Mouse (Mus musculus) lung, postnatal 4 days (tissue): ENCODE data around the gene Dab2.
A peak's percentile ranks its signal among the peaks of the same experiment; 100 is the strongest.

Experiments used
- DNase-seq, 2 experiments: peaks; one replicate each; pipeline ENCODE4 v3.0.0; 2021

Gene Dab2

DNA sequence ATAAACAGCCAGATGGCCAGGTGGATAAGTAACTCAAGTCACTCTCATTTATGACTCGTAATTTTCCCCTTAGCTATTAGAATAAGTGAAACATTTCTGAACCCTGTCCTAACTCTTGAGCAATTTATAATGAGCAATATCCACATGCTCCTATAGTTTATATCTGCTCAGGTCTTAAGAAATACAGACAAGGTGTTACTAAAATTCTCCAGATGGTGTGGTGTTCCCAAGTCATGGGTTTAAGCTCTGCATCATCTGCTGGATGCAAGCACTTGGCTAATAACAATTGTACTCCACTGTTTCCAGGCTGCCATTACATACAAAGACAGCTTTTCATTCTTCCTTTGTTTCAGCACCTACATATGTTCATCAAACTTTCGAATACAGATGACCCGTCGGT lies 98.6 kb downstream of the Dab2 start:
- DNase-seq: no peak

DNA sequence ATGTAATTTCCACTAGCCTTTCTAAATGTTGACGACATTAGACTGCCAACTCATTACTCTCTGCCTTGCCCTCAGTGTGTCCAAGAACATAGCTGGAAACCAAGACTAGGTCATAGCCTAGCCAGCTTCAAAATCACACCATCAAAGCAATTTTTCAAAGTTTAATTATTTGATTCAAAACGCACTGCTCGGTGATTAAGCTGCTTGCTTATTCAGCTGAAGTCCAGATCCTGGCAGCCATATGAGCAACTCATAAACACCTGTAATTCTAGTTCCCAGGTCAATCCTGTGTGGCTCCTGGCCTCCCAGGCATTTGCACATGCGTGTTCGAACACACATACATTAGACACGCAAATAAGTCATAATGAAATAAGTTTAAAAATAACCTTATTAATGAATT lies 99.3 kb downstream of the Dab2 start:
- DNase-seq: no peak

DNA sequence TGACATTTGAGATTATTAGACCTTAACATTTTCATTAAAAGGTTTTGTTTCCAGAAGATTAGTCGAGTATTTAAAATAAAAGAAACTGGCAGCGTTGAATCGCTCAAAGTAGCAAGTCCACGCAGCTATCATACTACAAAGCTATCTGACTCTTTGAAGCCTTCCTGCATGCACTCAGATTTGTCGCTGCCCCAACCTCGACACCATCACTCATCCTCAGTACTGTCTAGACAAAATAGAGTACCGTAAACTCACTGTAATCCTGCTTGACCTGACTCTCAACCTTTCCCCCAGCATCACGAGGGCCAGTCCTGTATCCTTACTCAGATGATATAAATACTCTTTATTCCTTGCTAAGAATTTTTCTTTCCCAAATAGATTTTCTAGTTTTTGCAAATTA lies 100.5 kb downstream of the Dab2 start:
- no peak for DNase-seq

DNA sequence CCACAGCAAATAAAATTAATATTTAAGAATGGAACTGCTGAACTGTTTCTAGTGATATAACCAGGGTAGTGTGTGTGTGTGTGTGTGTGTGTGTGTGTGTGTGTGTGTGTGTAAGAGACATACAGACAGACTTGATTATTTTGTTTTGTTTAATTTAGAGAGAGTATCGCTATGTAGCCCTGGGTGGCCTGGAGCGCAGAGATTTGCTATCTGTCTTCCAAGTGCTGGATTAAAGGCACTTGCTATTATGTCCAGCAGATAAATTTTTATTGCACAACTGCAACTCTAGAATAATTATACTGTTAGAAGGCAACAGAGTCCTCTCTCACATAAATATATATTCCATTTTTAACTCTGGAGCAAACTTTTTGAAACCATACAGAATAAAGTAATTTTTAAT lies 102.8 kb downstream of the Dab2 start:
- DNase-seq: no peak

GRCm38 (mm10) chr15:6404172-6404571 lies 104.6 kb downstream of the Dab2 start:
- DNase-seq: no peak

DNA sequence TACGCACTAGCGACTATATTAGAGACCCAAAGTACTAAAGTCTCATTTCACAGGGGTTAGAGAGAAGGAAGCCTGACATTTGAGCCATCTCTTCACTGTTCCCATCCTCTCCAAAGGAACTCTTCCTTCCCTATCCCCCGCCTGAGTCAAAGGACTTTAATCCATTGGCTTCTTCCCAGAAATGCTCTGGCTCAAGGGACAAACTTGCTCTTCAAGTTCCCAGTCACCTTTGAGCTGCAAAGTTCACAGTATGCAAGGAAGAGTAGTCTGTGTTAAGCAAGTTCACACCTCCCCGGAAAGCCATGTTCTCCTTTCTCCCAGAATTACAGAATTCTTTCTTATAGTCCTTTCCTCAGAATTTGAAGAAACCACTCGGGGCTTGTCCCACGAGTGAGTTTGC lies 107.2 kb downstream of the Dab2 start:
- no peak for DNase-seq

DNA sequence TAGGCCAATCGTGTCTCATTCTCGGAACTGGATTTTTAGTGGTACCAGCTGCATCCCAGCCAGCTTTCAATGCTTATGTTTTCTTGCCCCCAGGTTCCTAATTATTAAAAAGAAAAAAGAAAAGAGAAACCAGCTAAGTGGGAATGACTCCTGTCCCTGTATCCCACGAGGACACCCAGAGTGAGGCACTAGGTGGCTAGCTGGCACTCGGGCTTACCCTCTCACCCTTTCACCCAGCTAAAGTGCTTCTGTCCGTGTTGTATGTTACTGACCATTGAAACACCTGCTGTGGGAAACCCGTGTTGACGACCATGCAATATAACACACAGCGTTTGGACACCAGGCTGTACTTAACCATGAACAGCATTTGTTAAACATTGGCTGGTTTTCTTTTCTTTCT lies 109.4 kb downstream of the Dab2 start:
- DNase-seq: no peak

DNA sequence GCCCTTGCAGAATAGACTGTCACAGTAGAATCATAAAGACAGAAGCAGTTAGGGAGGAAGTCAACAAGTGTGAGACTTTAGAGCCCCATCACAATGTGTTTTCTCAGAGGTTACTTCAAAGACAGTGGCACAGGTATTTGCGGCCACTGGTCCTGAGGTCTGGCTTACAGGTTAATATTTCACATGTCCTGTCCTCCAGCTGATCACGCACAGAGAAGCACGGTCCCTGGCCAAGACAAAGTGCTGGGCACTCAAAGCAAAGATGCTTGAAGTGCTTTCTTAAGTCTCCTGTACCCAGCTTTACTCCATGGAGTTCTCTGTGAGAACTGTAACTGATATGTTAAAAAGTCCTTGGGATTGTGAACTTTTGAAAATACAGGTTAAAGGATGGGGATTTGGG lies 110.6 kb downstream of the Dab2 start:
- no peak for DNase-seq

DNA sequence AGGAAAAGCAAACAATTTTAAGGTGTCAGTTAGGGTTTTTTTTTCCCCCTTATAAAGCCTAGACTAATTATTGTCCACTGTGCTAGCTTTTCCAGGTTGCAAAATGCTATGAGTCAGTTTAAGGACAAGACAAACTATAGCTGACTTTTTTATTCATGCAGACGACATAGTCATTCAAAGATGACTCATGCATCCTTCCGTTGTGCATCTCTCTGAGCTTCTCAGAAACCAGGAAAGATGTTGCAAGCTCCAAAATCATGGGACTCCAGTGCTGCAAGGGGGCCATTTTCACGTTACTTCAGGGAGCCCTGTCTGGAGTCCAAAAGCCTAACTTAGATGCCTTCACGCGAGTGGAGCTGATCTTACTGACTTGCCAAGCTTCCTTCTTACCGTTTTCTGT lies 111.7 kb downstream of the Dab2 start:
- DNase-seq: no peak

GRCm38 (mm10) chr15:6415317-6415716 lies 115.7 kb downstream of the Dab2 start:
- no peak for DNase-seq

- DNase-seq: no peak
Observed at GRCm38 (mm10) chr15:6431777-6432176, 132.2 kb downstream of the Dab2 start.

DNA sequence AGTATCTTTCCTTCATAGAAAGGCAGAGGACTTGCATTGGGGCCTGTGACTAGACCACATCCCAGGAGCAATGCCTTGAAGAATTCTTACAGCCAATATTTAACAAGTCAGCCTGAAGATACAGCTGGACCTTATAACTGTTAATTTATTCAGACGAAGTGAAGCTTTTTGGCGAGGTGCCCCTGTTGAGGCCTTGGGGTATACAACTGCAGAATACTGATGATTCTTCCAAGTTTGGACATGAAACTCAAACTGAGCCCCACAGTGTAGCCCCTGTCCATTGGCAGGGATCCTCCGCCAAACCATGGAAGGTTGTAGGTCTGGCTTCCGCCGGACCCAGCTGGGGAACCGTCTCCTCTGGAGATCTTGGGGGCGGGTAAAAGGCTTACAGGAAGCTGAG lies 132.8 kb downstream of the Dab2 start:
- peak; percentile 44 to 59 for DNase-seq

GRCm38 (mm10) chr15:6435281-6435680 lies 135.7 kb downstream of the Dab2 start:
- no peak for DNase-seq

DNA sequence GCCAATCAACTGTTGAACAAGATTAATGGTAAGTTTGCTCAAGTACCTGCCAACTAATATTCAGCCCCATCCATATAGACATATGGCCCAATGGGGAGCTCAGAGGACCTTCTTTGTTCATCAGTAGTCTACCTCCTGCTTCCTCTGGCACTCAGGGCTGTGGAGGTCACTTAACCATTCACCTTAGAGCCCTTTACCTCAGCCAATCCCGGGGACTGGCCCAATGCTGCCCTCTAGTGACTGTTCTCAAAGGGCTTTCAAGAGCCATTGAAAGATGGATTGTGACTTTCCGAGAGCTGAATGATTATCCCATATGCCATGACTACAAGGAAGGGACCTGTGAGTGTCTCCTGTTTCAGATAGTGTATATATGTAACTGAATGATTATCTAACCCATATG lies 136.2 kb downstream of the Dab2 start:
- DNase-seq: peak in 1 of 2 experiments; percentile 51

GRCm38 (mm10) chr15:6438685-6439084 lies 139.1 kb downstream of the Dab2 start:
- DNase-seq: no peak

- no peak for DNase-seq
Observed at GRCm38 (mm10) chr15:6444452-6444851, 144.9 kb downstream of the Dab2 start.

DNA sequence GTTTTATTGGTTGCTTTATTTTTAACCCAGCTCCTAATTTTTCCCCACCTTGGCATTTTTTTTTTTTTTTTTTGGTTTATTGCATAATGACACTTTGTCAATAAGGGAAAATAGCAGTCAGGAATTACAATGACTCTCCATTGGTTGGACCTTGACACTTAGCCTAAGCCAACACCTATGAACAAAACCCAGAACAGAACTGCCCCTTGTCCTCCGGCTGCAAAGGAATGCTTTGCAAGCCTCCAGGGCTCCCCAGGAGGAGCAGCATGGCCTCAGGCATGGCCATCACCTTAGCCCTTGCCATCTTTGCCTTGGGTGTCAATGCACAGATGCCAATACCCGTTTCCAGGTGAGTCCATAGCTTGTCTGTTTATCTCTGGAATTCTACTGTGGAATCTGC lies 145.5 kb downstream of the Dab2 start, which contains the start of gene C9:
C9 (plus strand) TSS at position 193 of the 400 bp plus-strand sequence.
- no peak for DNase-seq

GRCm38 (mm10) chr15:6446181-6446580 lies 146.6 kb downstream of the Dab2 start:
- no peak for DNase-seq

- DNase-seq: no peak
Observed at GRCm38 (mm10) chr15:6448892-6449291, 149.3 kb downstream of the Dab2 start.

DNA sequence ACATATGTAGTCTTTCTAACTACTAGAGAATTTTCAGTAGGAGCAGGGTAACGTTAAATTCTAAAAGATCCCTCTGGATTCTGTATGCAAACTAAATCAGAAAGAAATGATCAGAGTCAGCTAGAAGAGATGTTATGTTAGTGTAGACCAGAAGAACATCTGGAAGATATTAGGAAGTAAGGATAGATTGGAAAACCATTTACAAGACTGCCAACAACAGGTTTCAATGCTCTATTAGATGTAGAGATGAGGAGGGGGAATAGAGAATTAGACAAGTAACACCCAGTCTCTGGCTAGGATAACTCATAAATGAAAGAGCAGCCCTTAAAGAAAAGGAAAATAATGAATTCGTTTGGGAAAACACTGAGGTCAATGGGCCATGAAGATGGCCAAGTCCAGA lies 154.9 kb downstream of the Dab2 start:
- no peak for DNase-seq

DNA sequence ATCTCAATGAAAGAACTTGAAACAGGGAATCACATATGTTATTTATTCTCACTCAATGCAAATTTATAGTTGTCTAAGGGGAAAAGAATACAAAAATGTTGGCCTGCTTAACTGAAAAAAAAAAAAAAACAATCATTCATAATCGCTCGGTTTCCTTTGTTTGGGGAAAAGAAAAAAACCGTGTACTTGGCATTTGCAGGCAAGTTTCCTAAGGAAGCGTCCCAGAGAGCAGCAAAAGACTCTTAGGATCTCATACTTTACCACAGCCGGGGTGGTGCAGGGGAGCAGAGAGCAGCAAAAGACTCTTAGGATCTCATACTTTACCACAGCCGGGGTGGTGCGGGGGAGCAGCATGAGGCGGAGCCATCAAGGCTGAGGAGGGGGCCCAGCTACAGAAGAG lies 161.8 kb downstream of the Dab2 start:
- DNase-seq: no peak

GRCm38 (mm10) chr15:6463361-6463923 lies 163.9 kb downstream of the Dab2 start:
- no peak for DNase-seq

GRCm38 (mm10) chr15:6466995-6467394 lies 167.4 kb downstream of the Dab2 start:
- DNase-seq: no peak

- DNase-seq: no peak
Observed at GRCm38 (mm10) chr15:6468845-6469244, 169.3 kb downstream of the Dab2 start.

DNA sequence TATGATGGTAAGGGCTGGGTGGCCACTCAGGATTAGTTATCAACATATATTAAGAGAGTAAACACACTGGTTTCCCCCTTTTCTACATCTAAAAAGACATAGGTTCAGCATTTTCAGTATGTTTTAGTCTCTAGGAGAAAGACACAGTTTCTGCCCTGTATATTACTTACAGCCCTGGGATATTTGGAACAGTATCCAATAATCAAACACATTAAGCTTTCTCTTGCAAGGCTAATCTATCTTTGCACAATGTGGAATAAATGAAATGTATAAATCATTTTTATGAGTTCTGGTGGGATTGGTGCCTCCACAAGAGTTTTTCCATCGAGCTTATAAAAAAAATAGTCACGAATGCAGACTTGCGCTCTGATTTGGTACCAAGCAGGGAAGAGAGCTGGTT lies 169.8 kb downstream of the Dab2 start:
- no peak for DNase-seq

- no peak for DNase-seq
Observed at GRCm38 (mm10) chr15:6483561-6483960, 184.0 kb downstream of the Dab2 start.
